Mouse (Mus musculus) stomach, embryonic 15.5 days (tissue): Measurements from ENCODE around the gene Kdm4d. TPM values are rescaled to one million over a fixed set of nuclear protein-coding genes. Genes with fewer than 3 reads are reported as not detected.
A peak's percentile ranks its signal among the peaks of the same experiment; 100 is the strongest.
"Not testable (repeated sequence)": the region's sequence is repeated elsewhere in the genome, so short reads cannot be mapped to it uniquely, and the experiment has no call there.

Source experiments
- ATAC-seq: fragments of 200-750 bp; cut with Nextera tagmentation; 2 replicates; pipeline ENCODE4 v1.8.0; 2017; ENCODE audit warnings: low read depth, moderate number of reproducible peaks, moderate TSS enrichment; ENCODE audit not compliant: insufficient read depth, low FRiP score
- H3K27ac ChIP-seq: fragments of 300-500 bp; sonication (generic); 2 replicates; pipeline ENCODE4 v1.5.1; 2015; ENCODE audit warnings: mild to moderate bottlenecking, inconsistent platforms
- H3K27me3 ChIP-seq: fragments of 300-500 bp; sonication (generic); replicated peaks from 2 replicates; pipeline ENCODE4 v1.6.1; 2015; ENCODE audit warnings: inconsistent platforms
- H3K36me3 ChIP-seq: fragments of 300-500 bp; sonication (generic); 2 replicates; pipeline ENCODE4 v1.6.1; 2015; ENCODE audit warnings: inconsistent platforms
- H3K4me1 ChIP-seq: fragments of 300-500 bp; sonication (generic); 2 replicates; pipeline ENCODE4 v1.6.1; 2015; ENCODE audit warnings: inconsistent platforms
- H3K4me2 ChIP-seq: fragments of 300-500 bp; sonication (generic); 2 replicates; pipeline ENCODE4 v1.6.1; 2015; ENCODE audit warnings: mild to moderate bottlenecking, inconsistent platforms
- H3K4me3 ChIP-seq: fragments of 300-500 bp; sonication (generic); replicated peaks from 2 replicates; pipeline ENCODE4 v1.5.1; 2015; ENCODE audit warnings: inconsistent platforms
- H3K9ac ChIP-seq: fragments of 300-500 bp; sonication (generic); 2 replicates; pipeline ENCODE4 v1.6.1; 2015; ENCODE audit warnings: inconsistent platforms
- H3K9me3 ChIP-seq: fragments of 300-500 bp; sonication (generic); 2 replicates; pipeline ENCODE4 v1.6.1; 2016; ENCODE audit warnings: inconsistent platforms
- WGBS: fragments of 180-500 bp; shearing (Covaris S2); methylation state at CpG from one replicate; pipeline ENCODE4 v1.1.7; 2015; 5-methylcytosine and 5-hydroxymethylcytosine counted together
- polyA plus RNA-seq: library from polyadenylated mRNA; unstranded; fragments of >200 nt; fragmentation: Nextera tagmentation; extraction: Ambion mirVana; gene quantifications from 2 replicates; pipeline ENCODE4 v1.2.1, GENCODE M21; 2015

Kdm4d gene
- polyA plus RNA-seq, 1 experiment from 2014 or later, result 0.40 TPM

- Histone ChIP-seq H3K36me3 (no peaks in the 10 kb centered on the region), H3K4me1 (0 out of 2 replicates have a peak, but pooled peaks cover 6% of the 10 kb centered on the region), H3K27ac (no peak overlapping the region), H3K4me3 (no peak overlapping the region), H3K4me2 (no peak overlapping the region), H3K27me3 (no peaks in the 10 kb centered on the region), H3K9me3 (no peaks in the 10 kb centered on the region), H3K9ac (no peak overlapping the region)
- no peak for ATAC-seq
- WGBS, result 21% methylated on average over 3 of the region's 3 CpGs
Observed at GRCm38 (mm10) chr9:14520971-14521670, 20.8 kb upstream of the Kdm4d start.

GRCm38 (mm10) chr9:14518105-14518504 lies 17.8 kb upstream of the Kdm4d start:
- WGBS, result 79% methylated on average over 3 of the region's 3 CpGs
- no peak overlapping the region for H3K27ac ChIP-seq
- H3K36me3 ChIP-seq, result no peaks in the 10 kb centered on the region
- 0 out of 2 replicates have a peak, but pooled peaks cover 6% of the 10 kb centered on the region for H3K4me1 ChIP-seq
- no peak for ATAC-seq
- H3K4me2 ChIP-seq, result no peak overlapping the region
- no peaks in the 10 kb centered on the region for H3K9me3 ChIP-seq
- H3K4me3 ChIP-seq, result no peak overlapping the region
- no peak overlapping the region for H3K9ac ChIP-seq
- no peaks in the 10 kb centered on the region for H3K27me3 ChIP-seq

GRCm38 (mm10) chr9:14517296-14517695 lies 17.0 kb upstream of the Kdm4d start:
- 0 out of 2 replicates have a peak, but pooled peaks cover 6% of the 10 kb centered on the region for H3K4me1 ChIP-seq
- no peak overlapping the region for H3K9ac ChIP-seq
- no peaks in the 10 kb centered on the region for H3K9me3 ChIP-seq
- no peak overlapping the region for H3K4me2 ChIP-seq
- no peaks in the 10 kb centered on the region for H3K27me3 ChIP-seq
- 73% methylated on average over 1 of the region's 1 CpGs for WGBS
- peaks cover 2% of the 10 kb centered on the region; the same call in 1 of the 2 replicates for H3K36me3 ChIP-seq
- no peak overlapping the region for H3K4me3 ChIP-seq
- ATAC-seq, result no peak
- H3K27ac ChIP-seq, result no peak overlapping the region

- Histone ChIP-seq H3K4me3 (no peak overlapping the region), H3K9me3 (no peaks in the 10 kb centered on the region), H3K27me3 (no peaks in the 10 kb centered on the region), H3K36me3 (peaks cover 24% of the 10 kb centered on the region), H3K27ac (no peak overlapping the region), H3K4me2 (no peak overlapping the region), H3K4me1 (no peaks in the 10 kb centered on the region), H3K9ac (no peak overlapping the region)
- WGBS, result 69% methylated on average over 9 of the region's 9 CpGs
- ATAC-seq, result no peak
Observed at GRCm38 (mm10) chr9:14512633-14513445, 12.6 kb upstream of the Kdm4d start.

- Histone ChIP-seq H3K4me3 (peak overlapping the region; percentile 85), H3K9me3 (no peaks in the 10 kb centered on the region), H3K36me3 (peaks cover 28% of the 10 kb centered on the region), H3K4me1 (no peaks in the 10 kb centered on the region; the same call in 1 of the 2 replicates), H3K27ac (peak overlapping the region; percentile 21; the same call in 1 of the 2 replicates), H3K27me3 (no peaks in the 10 kb centered on the region), H3K4me2 (peak overlapping the region; percentile 72), H3K9ac (peak overlapping the region; percentile 76)
- 5% methylated on average over 10 of the region's 10 CpGs for WGBS
- no peak for ATAC-seq
Observed at GRCm38 (mm10) chr9:14500916-14501424, 688 bp upstream of the Kdm4d start.

GRCm38 (mm10) chr9:14498896-14499705 lies 1.2 kb downstream of the Kdm4d start:
- ATAC-seq, result no peak
- 80% methylated on average over 4 of the region's 4 CpGs for WGBS
- Histone ChIP-seq H3K27me3 (no peaks in the 10 kb centered on the region), H3K9me3 (no peaks in the 10 kb centered on the region), H3K4me3 (peak overlapping the region; percentile 85; the same call in 1 of the 2 replicates), H3K4me1 (no peaks in the 10 kb centered on the region; the same call in 1 of the 2 replicates), H3K36me3 (peaks cover 14% of the 10 kb centered on the region), H3K4me2 (peak overlapping the region; percentile 64), H3K27ac (no peak overlapping the region), H3K9ac (no peak overlapping the region)

- not testable (repeated sequence) for H3K27ac ChIP-seq, H3K4me3 ChIP-seq, H3K4me2 ChIP-seq, H3K4me1 ChIP-seq, H3K9ac ChIP-seq, H3K9me3 ChIP-seq, ATAC-seq, H3K27me3 ChIP-seq, H3K36me3 ChIP-seq
- 71% methylated on average over 12 of the region's 12 CpGs for WGBS
Observed at GRCm38 (mm10) chr9:14463668-14464067, 36.6 kb downstream of the Kdm4d start.

- not testable (repeated sequence) for H3K4me3 ChIP-seq, H3K36me3 ChIP-seq, H3K9ac ChIP-seq, H3K9me3 ChIP-seq, H3K4me1 ChIP-seq, ATAC-seq, H3K27ac ChIP-seq, H3K27me3 ChIP-seq, H3K4me2 ChIP-seq
- 75% methylated on average over 1 of the region's 1 CpGs for WGBS
Observed at GRCm38 (mm10) chr9:14462536-14462935, 37.7 kb downstream of the Kdm4d start.

- Histone ChIP-seq H3K27me3 (no peaks in the 10 kb centered on the region), H3K27ac (no peak overlapping the region), H3K9ac (no peak overlapping the region), H3K9me3 (no peaks in the 10 kb centered on the region), H3K36me3 (no peaks in the 10 kb centered on the region), H3K4me3 (no peak overlapping the region), H3K4me1 (no peaks in the 10 kb centered on the region), H3K4me2 (no peak overlapping the region)
- WGBS, result 93% methylated on average over 3 of the region's 3 CpGs
- ATAC-seq, result no peak
Observed at GRCm38 (mm10) chr9:14456320-14456719, 44.0 kb downstream of the Kdm4d start.

- H3K27ac ChIP-seq, H3K4me3 ChIP-seq, H3K4me2 ChIP-seq, H3K9ac ChIP-seq, H3K4me1 ChIP-seq, ATAC-seq, H3K27me3 ChIP-seq, H3K36me3 ChIP-seq, H3K9me3 ChIP-seq: not testable (repeated sequence)
- 73% methylated on average over 8 of the region's 8 CpGs for WGBS
Observed at GRCm38 (mm10) chr9:14451120-14451519, 49.2 kb downstream of the Kdm4d start.

- not testable (repeated sequence) for H3K27ac ChIP-seq, H3K9ac ChIP-seq, H3K36me3 ChIP-seq, H3K9me3 ChIP-seq, H3K27me3 ChIP-seq, H3K4me2 ChIP-seq, H3K4me1 ChIP-seq, H3K4me3 ChIP-seq, ATAC-seq
- WGBS, result 70% methylated on average over 2 of the region's 2 CpGs
Observed at GRCm38 (mm10) chr9:14447086-14447485, 53.2 kb downstream of the Kdm4d start.
